Mouse (Mus musculus): ENCODE results near the gene Zbtb7b.

GRCm38 (mm10) chr3:89365486-89366414 is 28.8 kb downstream of the Zbtb7b start:
- TF ChIP-seq CTCF (conservative IDR thresholded peaks at IDR 0.05; ENCODE audit: low read length) (no peak), POU5F1 (IDR thresholded peaks at IDR 0.05; ENCODE audit: borderline replicate concordance, low read length) (no peak), NANOG (IDR thresholded peaks at IDR 0.05; ENCODE audit: borderline replicate concordance, low read length) (no peak)

All from E14TG2a.4 (cell line).